Comparison of ENCODE assay signal across 19 mouse cellular contexts in the genomic region with DNA sequence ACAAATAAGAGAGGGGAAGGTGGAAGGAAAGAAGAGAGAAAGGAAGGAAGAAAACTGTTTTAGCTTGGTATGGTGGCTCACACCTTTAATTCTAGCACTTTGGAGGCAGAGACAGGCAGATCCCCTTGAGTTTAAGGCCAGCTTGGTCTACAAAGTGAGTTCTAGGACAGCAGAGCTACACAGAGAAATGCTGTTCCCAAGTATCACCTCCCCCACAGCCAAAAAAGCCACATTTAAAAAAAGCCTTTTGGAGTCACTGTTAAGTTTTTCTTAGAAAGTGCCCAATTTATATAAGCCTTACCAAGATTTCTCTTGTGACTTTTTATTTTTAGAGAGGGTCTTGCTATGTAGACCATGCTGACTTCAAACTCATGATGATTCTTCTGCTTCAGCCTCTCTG.
"Had no signal": no experiment of that assay in that cellular context is flagged by ENCODE, and none has a peak within 500 bp of the region (broad histone marks: within the 10 kb centered on the region; RNA-seq: fewer than 3 reads in every experiment).

No protein-coding gene starts in this region.

- ATAC-seq: intestine, postnatal 0 days had no signal

- H3K4me1 ChIP-seq: limb, embryonic 12.5 days; limb, embryonic 15.5 days had no signal

- DNase-seq: kidney, adult 2 months; kidney, postnatal 25 days; layer of hippocampus, postnatal 36 days; left cerebral cortex, postnatal 4 days; liver, embryonic 13.5 days; lung, adult 2 months; lung, postnatal 14 days; lung, postnatal 4 days; midbrain, embryonic 14.5 days; retina, postnatal 1 day; right cerebral cortex, postnatal 14 days; right cerebral cortex, postnatal 4 days; thymus, postnatal 25 days had no signal

- H3K27ac ChIP-seq: kidney, postnatal 0 days; limb, embryonic 12.5 days; limb, embryonic 15.5 days; liver, embryonic 13.5 days; stomach, postnatal 0 days had no signal

- H3K4me2 ChIP-seq: limb, embryonic 12.5 days; limb, embryonic 15.5 days; liver, embryonic 13.5 days; midbrain, embryonic 11.5 days had no signal

- H3K9me3 ChIP-seq: limb, embryonic 12.5 days; limb, embryonic 15.5 days; liver, embryonic 13.5 days had no signal

- H3K27me3 ChIP-seq: limb, embryonic 12.5 days; limb, embryonic 15.5 days; liver, embryonic 13.5 days had no signal

- H3K4me3 ChIP-seq: limb, embryonic 12.5 days; limb, embryonic 15.5 days; liver, embryonic 13.5 days had no signal

- H3K9ac ChIP-seq: limb, embryonic 12.5 days; limb, embryonic 15.5 days; liver, embryonic 13.5 days had no signal
